Mouse (Mus musculus) C2C12 (cell line): ENCODE results near the gene A930017K11Rik.

Experiments
- CTCF ChIP-seq: IDR thresholded peaks from one replicate; pipeline ENCODE4 v1.5.1; 2011; ENCODE audit not compliant: control insufficient read depth, insufficient read depth, insufficient read length
- MAX ChIP-seq: IDR thresholded peaks from one replicate; pipeline ENCODE4 v1.6.1; 2011; ENCODE audit warnings: mild to moderate bottlenecking, control low read depth
- USF1 ChIP-seq: IDR thresholded peaks from one replicate; pipeline ENCODE4 v1.6.1; 2011; ENCODE audit warnings: low read depth, mild to moderate bottlenecking, control low read depth, moderate library complexity

- TF ChIP-seq USF1 (no peak), MAX (no peak), CTCF (no peak)
Measured at GRCm38 (mm10) chr17:25918037-25918750, 34.2 kb downstream of the A930017K11Rik start.
